Mouse (Mus musculus): ENCODE data around the gene Dcaf5. TPM values are rescaled to one million over a fixed set of nuclear protein-coding genes. Genes with fewer than 3 reads are reported as not detected.

The Dcaf5 gene
- polyA plus RNA-seq, 1 experiment from 2014 or later, result 11.6 TPM

- peaks cover 5% of the 10 kb centered on the region for H3K4me1 ChIP-seq (replicated peaks; ENCODE audit: control insufficient read depth, insufficient read depth, low read length)
- no peak overlapping the region for H3K4me2 ChIP-seq (ENCODE audit: low read depth, low read length)
- ATAC-seq (ENCODE audit: low read depth), result no peak
- no peak overlapping the region for H3K4me3 ChIP-seq (ENCODE audit: low read length)
- peaks cover 17% of the 10 kb centered on the region for H3K36me3 ChIP-seq (ENCODE audit: control insufficient read depth, insufficient read depth, low read length)
- H3K9me3 ChIP-seq (ENCODE audit: control insufficient read depth, low read length), result no peaks in the 10 kb centered on the region
- 85% methylated on average over 2 of the region's 2 CpGs for WGBS
- H3K27ac ChIP-seq (ENCODE audit: low read length), result no peak overlapping the region
- H3K9ac ChIP-seq (ENCODE audit: low read length), result no peak overlapping the region
- no peaks in the 10 kb centered on the region for H3K27me3 ChIP-seq (ENCODE audit: control insufficient read depth, insufficient read depth, low read depth, low read length)
These were observed 61.7 kb downstream of the Dcaf5 start for GRCm38 (mm10) chr12:80374736-80375135.

GRCm38 (mm10) chr12:80372946-80373345 lies 63.5 kb downstream of the Dcaf5 start:
- Histone ChIP-seq H3K4me1 (replicated peaks; ENCODE audit: control insufficient read depth, insufficient read depth, low read length) (no peaks in the 10 kb centered on the region), H3K4me2 (ENCODE audit: low read depth, low read length) (no peak overlapping the region), H3K36me3 (ENCODE audit: control insufficient read depth, insufficient read depth, low read length) (peaks cover 17% of the 10 kb centered on the region), H3K27me3 (ENCODE audit: control insufficient read depth, insufficient read depth, low read depth, low read length) (no peaks in the 10 kb centered on the region), H3K4me3 (ENCODE audit: low read length) (no peak overlapping the region), H3K9me3 (ENCODE audit: control insufficient read depth, low read length) (no peaks in the 10 kb centered on the region), H3K27ac (ENCODE audit: low read length) (no peak overlapping the region), H3K9ac (ENCODE audit: low read length) (no peak overlapping the region)
- ATAC-seq (ENCODE audit: low read depth), result no peak
- whole genome bisulfite sequencing, result 88% methylated on average over 8 of the region's 8 CpGs

DNA sequence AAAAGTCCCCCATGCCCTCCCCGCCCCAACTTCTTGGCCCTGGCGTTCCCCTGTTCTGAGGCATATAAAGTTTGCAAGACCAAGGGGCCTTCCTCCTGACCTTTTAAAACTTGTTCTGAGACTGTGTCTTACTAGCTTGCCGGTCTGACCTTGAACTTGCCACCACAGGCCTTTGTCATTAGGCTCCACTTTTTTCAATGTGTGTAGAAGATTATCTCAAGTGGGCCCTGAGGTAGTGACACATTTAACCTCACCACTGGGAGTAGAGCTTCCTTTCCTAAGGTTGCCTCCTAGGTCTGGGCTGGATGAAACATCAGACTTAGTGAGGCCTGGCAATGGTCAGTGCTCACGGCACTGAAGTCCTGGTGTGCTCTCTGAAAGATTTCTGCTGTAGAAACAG lies 69.2 kb downstream of the Dcaf5 start:
- peaks cover 20% of the 10 kb centered on the region for H3K4me1 ChIP-seq (replicated peaks; ENCODE audit: control insufficient read depth, insufficient read depth, low read length)
- H3K36me3 ChIP-seq (ENCODE audit: control insufficient read depth, insufficient read depth, low read length), result peaks cover 6% of the 10 kb centered on the region
- H3K27ac ChIP-seq (ENCODE audit: low read length), result peak overlapping the region; percentile 92
- H3K4me3 ChIP-seq (ENCODE audit: low read length), result no peak overlapping the region
- no peaks in the 10 kb centered on the region for H3K9me3 ChIP-seq (ENCODE audit: control insufficient read depth, low read length)
- no peak for ATAC-seq (ENCODE audit: low read depth)
- 75% methylated on average over 4 of the region's 4 CpGs for WGBS
- H3K4me2 ChIP-seq (ENCODE audit: low read depth, low read length), result no peak overlapping the region
- no peak overlapping the region for H3K9ac ChIP-seq (ENCODE audit: low read length)
- no peaks in the 10 kb centered on the region for H3K27me3 ChIP-seq (ENCODE audit: control insufficient read depth, insufficient read depth, low read depth, low read length)

- H3K27me3 ChIP-seq (ENCODE audit: control insufficient read depth, insufficient read depth, low read depth, low read length), result no peaks in the 10 kb centered on the region
- peaks cover 20% of the 10 kb centered on the region for H3K4me1 ChIP-seq (replicated peaks; ENCODE audit: control insufficient read depth, insufficient read depth, low read length)
- H3K36me3 ChIP-seq (ENCODE audit: control insufficient read depth, insufficient read depth, low read length), result peaks cover 6% of the 10 kb centered on the region
- H3K9ac ChIP-seq (ENCODE audit: low read length), result no peak overlapping the region
- H3K4me3 ChIP-seq (ENCODE audit: low read length), result no peak overlapping the region
- peak overlapping the region; percentile 33 for H3K4me2 ChIP-seq (ENCODE audit: low read depth, low read length)
- H3K27ac ChIP-seq (ENCODE audit: low read length), result peak overlapping the region; percentile 92
- peak; percentile 90 for ATAC-seq (ENCODE audit: low read depth)
- no peaks in the 10 kb centered on the region for H3K9me3 ChIP-seq (ENCODE audit: control insufficient read depth, low read length)
- 3% methylated on average over 3 of the region's 3 CpGs for WGBS
These were observed 70.4 kb downstream of the Dcaf5 start for GRCm38 (mm10) chr12:80366004-80366480.

- H3K36me3 ChIP-seq (ENCODE audit: control insufficient read depth, insufficient read depth, low read length), result peaks cover 6% of the 10 kb centered on the region
- no peaks in the 10 kb centered on the region for H3K9me3 ChIP-seq (ENCODE audit: control insufficient read depth, low read length)
- peak overlapping the region; percentile 33; the same call in 1 of the 2 replicates for H3K4me2 ChIP-seq (ENCODE audit: low read depth, low read length)
- no peaks in the 10 kb centered on the region for H3K27me3 ChIP-seq (ENCODE audit: control insufficient read depth, insufficient read depth, low read depth, low read length)
- 70% methylated on average over 3 of the region's 3 CpGs for WGBS
- 0 out of 2 replicates have a peak, but pooled peaks have one; percentile 7 for ATAC-seq (ENCODE audit: low read depth)
- peak overlapping the region; percentile 92 for H3K27ac ChIP-seq (ENCODE audit: low read length)
- H3K4me3 ChIP-seq (ENCODE audit: low read length), result no peak overlapping the region
- peak overlapping the region; percentile 27 for H3K9ac ChIP-seq (ENCODE audit: low read length)
- H3K4me1 ChIP-seq (replicated peaks; ENCODE audit: control insufficient read depth, insufficient read depth, low read length), result peaks cover 24% of the 10 kb centered on the region
These were observed 71.1 kb downstream of the Dcaf5 start for GRCm38 (mm10) chr12:80365345-80365744.

DNA sequence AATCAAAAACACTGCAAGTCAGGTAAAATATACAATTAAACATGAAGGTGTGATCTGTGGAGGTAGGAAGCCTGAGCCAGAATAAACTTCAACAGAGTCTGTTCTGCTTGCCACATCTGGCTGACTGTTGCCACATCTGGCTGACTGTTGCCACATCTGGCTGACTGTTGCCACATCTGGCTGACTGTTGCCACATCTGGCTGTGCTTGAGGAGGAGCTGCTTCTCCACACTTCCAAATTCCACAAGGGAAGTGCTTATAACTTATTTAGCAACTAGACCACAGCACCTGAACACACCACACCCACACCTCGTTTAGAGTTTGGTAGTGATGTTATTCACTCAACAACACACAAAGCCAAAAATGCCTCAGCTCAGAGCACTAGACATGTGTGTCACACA lies 74.7 kb downstream of the Dcaf5 start:
- no peak for ATAC-seq (ENCODE audit: low read depth)

GRCm38 (mm10) chr12:80360321-80360720 lies 76.1 kb downstream of the Dcaf5 start:
- no peaks in the 10 kb centered on the region for H3K27me3 ChIP-seq (ENCODE audit: control insufficient read depth, insufficient read depth, low read depth, low read length)
- H3K9me3 ChIP-seq (ENCODE audit: control insufficient read depth, low read length), result no peaks in the 10 kb centered on the region
- peaks cover 7% of the 10 kb centered on the region for H3K4me1 ChIP-seq (replicated peaks; ENCODE audit: control insufficient read depth, insufficient read depth, low read length)
- H3K4me3 ChIP-seq (ENCODE audit: low read length), result no peak overlapping the region
- H3K27ac ChIP-seq (ENCODE audit: low read length), result no peak overlapping the region
- H3K36me3 ChIP-seq (ENCODE audit: control insufficient read depth, insufficient read depth, low read length), result peaks cover 6% of the 10 kb centered on the region
- 32% methylated on average over 5 of the region's 5 CpGs for WGBS
- no peak overlapping the region for H3K4me2 ChIP-seq (ENCODE audit: low read depth, low read length)
- H3K9ac ChIP-seq (ENCODE audit: low read length), result no peak overlapping the region
- peak; percentile 73 for ATAC-seq (ENCODE audit: low read depth)

More for the DNA sequence above, 74.7 kb downstream of the Dcaf5 start:
- Histone ChIP-seq H3K4me1 (replicated peaks; ENCODE audit: control insufficient read depth, insufficient read depth, low read length) (peaks cover 17% of the 10 kb centered on the region), H3K4me2 (ENCODE audit: low read depth, low read length) (no peak overlapping the region), H3K9me3 (ENCODE audit: control insufficient read depth, low read length) (no peaks in the 10 kb centered on the region), H3K9ac (ENCODE audit: low read length) (no peak overlapping the region), H3K4me3 (ENCODE audit: low read length) (no peak overlapping the region), H3K27ac (ENCODE audit: low read length) (no peak overlapping the region), H3K36me3 (ENCODE audit: control insufficient read depth, insufficient read depth, low read length) (peaks cover 6% of the 10 kb centered on the region), H3K27me3 (ENCODE audit: control insufficient read depth, insufficient read depth, low read depth, low read length) (no peaks in the 10 kb centered on the region)
- WGBS, result 71% methylated on average over 1 of the region's 1 CpGs

DNA sequence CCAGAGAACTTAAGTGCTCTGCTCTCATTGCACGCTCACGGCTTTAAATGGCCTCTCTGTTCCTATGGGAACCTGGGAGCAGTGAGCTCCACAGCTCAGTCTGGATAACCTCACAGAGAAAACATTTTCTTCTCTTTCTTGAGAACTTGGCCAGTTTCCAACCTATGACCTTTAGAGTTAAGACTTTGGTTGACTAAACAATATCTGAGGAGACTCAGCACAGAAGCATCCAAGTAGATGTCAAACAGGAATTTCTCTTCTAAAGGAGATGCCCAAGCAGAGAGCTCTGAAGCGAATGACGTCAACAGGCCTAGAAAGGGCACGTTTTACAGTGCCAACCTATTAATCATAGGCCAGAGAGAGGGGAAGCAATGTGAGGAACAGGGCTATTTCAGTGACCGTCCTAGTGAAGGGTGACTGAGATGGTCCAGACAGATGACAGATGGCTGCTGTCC lies 91.6 kb downstream of the Dcaf5 start:
- WGBS, result 23% methylated on average over 6 of the region's 6 CpGs
- Histone ChIP-seq H3K27ac (ENCODE audit: low read length) (peak overlapping the region; percentile 73), H3K4me3 (ENCODE audit: low read length) (no peak overlapping the region), H3K4me1 (replicated peaks; ENCODE audit: control insufficient read depth, insufficient read depth, low read length) (peaks cover 13% of the 10 kb centered on the region), H3K36me3 (ENCODE audit: control insufficient read depth, insufficient read depth, low read length) (peaks cover 5% of the 10 kb centered on the region; the same call in 1 of the 2 replicates), H3K9me3 (ENCODE audit: control insufficient read depth, low read length) (no peaks in the 10 kb centered on the region), H3K27me3 (ENCODE audit: control insufficient read depth, insufficient read depth, low read depth, low read length) (no peaks in the 10 kb centered on the region), H3K9ac (ENCODE audit: low read length) (no peak overlapping the region), H3K4me2 (ENCODE audit: low read depth, low read length) (no peak overlapping the region)
- peak; percentile 92 for ATAC-seq (ENCODE audit: low read depth)

- Histone ChIP-seq H3K9ac (ENCODE audit: low read length) (no peak overlapping the region), H3K4me2 (ENCODE audit: low read depth, low read length) (no peak overlapping the region), H3K27ac (ENCODE audit: low read length) (no peak overlapping the region), H3K36me3 (ENCODE audit: control insufficient read depth, insufficient read depth, low read length) (peaks cover 25% of the 10 kb centered on the region; the same call in 1 of the 2 replicates), H3K27me3 (ENCODE audit: control insufficient read depth, insufficient read depth, low read depth, low read length) (no peaks in the 10 kb centered on the region), H3K4me1 (replicated peaks; ENCODE audit: control insufficient read depth, insufficient read depth, low read length) (peaks cover 16% of the 10 kb centered on the region), H3K4me3 (ENCODE audit: low read length) (no peak overlapping the region), H3K9me3 (ENCODE audit: control insufficient read depth, low read length) (no peaks in the 10 kb centered on the region)
- 93% methylated on average over 2 of the region's 2 CpGs for WGBS
- no peak for ATAC-seq (ENCODE audit: low read depth)
These were observed 95.5 kb downstream of the Dcaf5 start for GRCm38 (mm10) chr12:80340936-80341335.
